ENCODE assay signal across 28 mouse cellular contexts in genomic region chr6:141960482-141960881, GRCm38 (mm10). TPM values are rescaled to one million over a fixed set of nuclear protein-coding genes. Genes with fewer than 3 reads are reported as not detected.
DNase-seq lines count a peak whose midpoint lies in the region; ATAC-seq and TF ChIP-seq lines count a peak whose summit lies in the region.
"Had no signal": no experiment of that assay in that cellular context is flagged by ENCODE, and none has a peak within 500 bp of the region (broad histone marks: within the 10 kb centered on the region; RNA-seq: fewer than 3 reads in every experiment).

No protein-coding gene starts in this region.

- no peak overlapping the region for H3K4me3 ChIP-seq in kidney, adult 2 months (ENCODE audit: insufficient read depth, low read depth, low read length)
- H3K4me3 ChIP-seq in liver, embryonic 16.5 days (ENCODE audit: low read depth, low read length) = no peak overlapping the region
- H3K4me3 ChIP-seq in liver, embryonic 12.5 days = no peak overlapping the region
- H3K4me3 ChIP-seq in lung, embryonic 14.5 days (ENCODE audit: low read depth, low read length) = no peak overlapping the region
- no peak overlapping the region for H3K4me3 ChIP-seq in midbrain, embryonic 11.5 days (ENCODE audit: low read depth, low read length)
- no peak overlapping the region for H3K4me3 ChIP-seq in midbrain, embryonic 16.5 days (ENCODE audit: low read depth, low read length)
- H3K4me3 ChIP-seq: embryonic facial prominence, embryonic 10.5 days; embryonic facial prominence, embryonic 12.5 days; forebrain, embryonic 13.5 days had no signal

- no peak for DNase-seq in kidney, adult 2 months
- no peak for DNase-seq in kidney, adult 8-10 months
- DNase-seq in lung, embryonic 14.5 days = no peak
- no peak for DNase-seq in lung, adult 18-20 months
- peak; percentile 26 for DNase-seq in midbrain, embryonic 11.5 days (ENCODE audit: low spot score, missing footprints)
- DNase-seq: adrenal gland, adult 8-10 months; adrenal gland, postnatal 14 days; adrenal gland, postnatal 36 days; B cell, adult 2 months; cerebellum, adult 11-12 months; cerebellum, adult 2 months; cerebellum, adult 9-10 months; cerebellum, postnatal 10 days; cerebellum, postnatal 25 days had no signal

- no peaks in the 10 kb centered on the region; the same call in 1 of the 2 replicates for H3K4me1 ChIP-seq in kidney, adult 2 months (ENCODE audit: control insufficient read depth, insufficient read depth, low read length)
- H3K4me1 ChIP-seq in liver, embryonic 16.5 days (ENCODE audit: control insufficient read depth, low read depth, low read length) = no peaks in the 10 kb centered on the region
- H3K4me1 ChIP-seq in liver, embryonic 12.5 days = no peaks in the 10 kb centered on the region
- H3K4me1 ChIP-seq in lung, embryonic 14.5 days (ENCODE audit: insufficient read depth) = no peaks in the 10 kb centered on the region
- no peaks in the 10 kb centered on the region for H3K4me1 ChIP-seq in midbrain, embryonic 11.5 days (ENCODE audit: control insufficient read depth, insufficient read depth, low read length)
- no peaks in the 10 kb centered on the region for H3K4me1 ChIP-seq in midbrain, embryonic 16.5 days (ENCODE audit: control insufficient read depth, insufficient read depth, low read length)
- H3K4me1 ChIP-seq: embryonic facial prominence, embryonic 10.5 days; embryonic facial prominence, embryonic 12.5 days; forebrain, embryonic 13.5 days had no signal

- no peaks in the 10 kb centered on the region for H3K27me3 ChIP-seq in kidney, adult 2 months (replicated peaks; ENCODE audit: control insufficient read depth, insufficient read depth, low read length)
- no peaks in the 10 kb centered on the region for H3K27me3 ChIP-seq in liver, embryonic 16.5 days (ENCODE audit: control insufficient read depth, insufficient read depth, low read depth, low read length)
- no peaks in the 10 kb centered on the region for H3K27me3 ChIP-seq in liver, embryonic 12.5 days (replicated peaks)
- H3K27me3 ChIP-seq in lung, embryonic 14.5 days (ENCODE audit: insufficient read depth, low read length) = no peaks in the 10 kb centered on the region
- no peaks in the 10 kb centered on the region for H3K27me3 ChIP-seq in midbrain, embryonic 11.5 days (ENCODE audit: control insufficient read depth, insufficient read depth, low read length)
- no peaks in the 10 kb centered on the region for H3K27me3 ChIP-seq in midbrain, embryonic 16.5 days (ENCODE audit: control insufficient read depth, insufficient read depth, low read depth, low read length)
- H3K27me3 ChIP-seq: CH12.LX; embryonic facial prominence, embryonic 12.5 days; forebrain, embryonic 13.5 days; Patski had no signal

- no peak for TF ChIP-seq CTCF in kidney, adult 2 months (conservative IDR thresholded peaks at IDR 0.05; ENCODE audit: insufficient read depth, insufficient read length, low read depth, low read length)
- TF ChIP-seq CTCF in lung, embryonic 14.5 days (IDR thresholded peaks at IDR 0.05; ENCODE audit: low read depth) = no peak

- peak; percentile 71 for ATAC-seq in liver, embryonic 16.5 days (ENCODE audit: low read depth)
- ATAC-seq in liver, embryonic 12.5 days = no peak
- ATAC-seq in lung, embryonic 14.5 days (ENCODE audit: insufficient read depth) = peak; percentile 49; the same call in 1 of the 2 replicates
- no peak for ATAC-seq in midbrain, embryonic 11.5 days (ENCODE audit: low FRiP score)
- no peak for ATAC-seq in midbrain, embryonic 16.5 days
- ATAC-seq: activated CD4-positive, CD25-positive, alpha-beta regulatory T cell, adult 4 months; CD4-positive, CD25-positive, alpha-beta regulatory T cell, adult 4 months; forebrain, embryonic 13.5 days; Patski had no signal

- H3K27ac ChIP-seq in kidney, adult 2 months (ENCODE audit: insufficient read depth, low read depth, low read length) = peak overlapping the region; percentile 9; the same call in 1 of the 2 replicates
- peak overlapping the region; percentile 44; the same call in 1 of the 2 replicates for H3K27ac ChIP-seq in liver, embryonic 16.5 days (ENCODE audit: low read length)
- H3K27ac ChIP-seq in liver, embryonic 12.5 days = no peak overlapping the region
- no peak overlapping the region for H3K27ac ChIP-seq in lung, embryonic 14.5 days (ENCODE audit: low read depth)
- H3K27ac ChIP-seq in midbrain, embryonic 11.5 days (ENCODE audit: low read depth, low read length) = no peak overlapping the region
- no peak overlapping the region for H3K27ac ChIP-seq in midbrain, embryonic 16.5 days (ENCODE audit: low read length)
- H3K27ac ChIP-seq: embryonic facial prominence, embryonic 10.5 days; embryonic facial prominence, embryonic 12.5 days; forebrain, embryonic 13.5 days had no signal

- H3K9me3 ChIP-seq in liver, embryonic 16.5 days (replicated peaks; ENCODE audit: control insufficient read depth, low read length) = no peaks in the 10 kb centered on the region; the same call in 1 of the 2 replicates
- H3K9me3 ChIP-seq in liver, embryonic 12.5 days (replicated peaks) = 0 out of 2 replicates have a peak, but pooled peaks cover 5% of the 10 kb centered on the region
- no peaks in the 10 kb centered on the region for H3K9me3 ChIP-seq in lung, embryonic 14.5 days (ENCODE audit: low read depth, low read length)
- H3K9me3 ChIP-seq in midbrain, embryonic 11.5 days (ENCODE audit: control insufficient read depth, low read length) = no peaks in the 10 kb centered on the region
- no peaks in the 10 kb centered on the region for H3K9me3 ChIP-seq in midbrain, embryonic 16.5 days (replicated peaks; ENCODE audit: control insufficient read depth, low read length, poor library complexity, severe bottlenecking)
- H3K9me3 ChIP-seq: embryonic facial prominence, embryonic 10.5 days; embryonic facial prominence, embryonic 12.5 days; forebrain, embryonic 13.5 days; G1E had no signal

- H3K4me2 ChIP-seq in liver, embryonic 16.5 days (ENCODE audit: low read depth, low read length) = no peak overlapping the region
- no peak overlapping the region for H3K4me2 ChIP-seq in liver, embryonic 12.5 days
- no peak overlapping the region for H3K4me2 ChIP-seq in lung, embryonic 14.5 days
- H3K4me2 ChIP-seq in midbrain, embryonic 11.5 days = no peak overlapping the region
- H3K4me2 ChIP-seq in midbrain, embryonic 16.5 days (ENCODE audit: low read length) = no peak overlapping the region
- H3K4me2 ChIP-seq: embryonic facial prominence, embryonic 12.5 days; forebrain, embryonic 13.5 days had no signal

- no peak overlapping the region for H3K9ac ChIP-seq in liver, embryonic 16.5 days (ENCODE audit: low read depth, low read length)
- H3K9ac ChIP-seq in liver, embryonic 12.5 days = no peak overlapping the region
- no peak overlapping the region for H3K9ac ChIP-seq in lung, embryonic 14.5 days
- H3K9ac ChIP-seq in midbrain, embryonic 11.5 days (ENCODE audit: low read length) = no peak overlapping the region
- H3K9ac ChIP-seq in midbrain, embryonic 16.5 days (ENCODE audit: low read depth, low read length) = no peak overlapping the region
- H3K9ac ChIP-seq: embryonic facial prominence, embryonic 12.5 days; forebrain, embryonic 13.5 days had no signal

- WGBS in kidney, adult 2 months = 61% methylated on average over 5 of the region's 5 CpGs
- 54% methylated on average over 5 of the region's 5 CpGs for WGBS in liver, embryonic 16.5 days (ENCODE audit: insufficient replicate concordance)
- 60% methylated on average over 5 of the region's 5 CpGs for WGBS in liver, embryonic 12.5 days (ENCODE audit: insufficient replicate concordance)
- WGBS in lung, embryonic 14.5 days = 33% methylated on average over 5 of the region's 5 CpGs
- 79% methylated on average over 5 of the region's 5 CpGs for WGBS in midbrain, embryonic 11.5 days
- 78% methylated on average over 5 of the region's 5 CpGs for WGBS in midbrain, embryonic 16.5 days

- no peaks in the 10 kb centered on the region for H3K36me3 ChIP-seq in kidney, adult 2 months (ENCODE audit: control insufficient read depth, insufficient read depth, low read length)
- H3K36me3 ChIP-seq in liver, embryonic 16.5 days (ENCODE audit: control insufficient read depth, insufficient read depth) = no peaks in the 10 kb centered on the region
- H3K36me3 ChIP-seq in liver, embryonic 12.5 days = no peaks in the 10 kb centered on the region
- H3K36me3 ChIP-seq in lung, embryonic 14.5 days (ENCODE audit: insufficient read depth) = no peaks in the 10 kb centered on the region
- no peaks in the 10 kb centered on the region for H3K36me3 ChIP-seq in midbrain, embryonic 11.5 days (ENCODE audit: control insufficient read depth, insufficient read depth, low read length)
- H3K36me3 ChIP-seq in midbrain, embryonic 16.5 days (ENCODE audit: control insufficient read depth, insufficient read depth, low read length) = no peaks in the 10 kb centered on the region
- H3K36me3 ChIP-seq: embryonic facial prominence, embryonic 10.5 days; embryonic facial prominence, embryonic 12.5 days; G1E had no signal

- no peak for TF ChIP-seq POLR2A in kidney, adult 2 months (IDR thresholded peaks at IDR 0.05; ENCODE audit: low read depth, low read length)

RNA-seq across cellular contexts. Expression of gene Slco1a1, which starts 13.7 kb away (rescaled TPM):
- polyA plus RNA-seq in kidney, adult 2 months (2012; rRNA removed) = not detected in 2 replicates
- not detected in 2 replicates for polyA plus RNA-seq in liver, embryonic 16.5 days (2015; fragmentation: Nextera tagmentation; extraction: Ambion mirVana)
- polyA plus RNA-seq in liver, embryonic 12.5 days (2016; fragmentation: Nextera tagmentation; extraction: Ambion mirVana) = not detected in 2 replicates
- not detected in 2 replicates for polyA plus RNA-seq in lung, embryonic 14.5 days (2014; fragmentation: Nextera tagmentation; extraction: Ambion mirVana)
- not detected in 2 replicates for polyA plus RNA-seq in midbrain, embryonic 11.5 days (2014; fragmentation: Nextera tagmentation; extraction: Ambion mirVana)
- not detected in 2 replicates for polyA plus RNA-seq in midbrain, embryonic 16.5 days (2015; fragmentation: Nextera tagmentation; extraction: Ambion mirVana)
- polyA plus RNA-seq: activated CD4-positive, CD25-positive, alpha-beta regulatory T cell, adult 4 months; CD4-positive, CD25-positive, alpha-beta regulatory T cell, adult 4 months; cerebellum, adult 2 months; embryonic facial prominence, embryonic 10.5 days; embryonic facial prominence, embryonic 12.5 days; embryonic facial prominence, embryonic 14.5 days; forebrain, embryonic 11.5 days; forebrain, embryonic 13.5 days; G1E had no signal

RNA-seq across cellular contexts. Expression of gene Gm6614, which starts 50.7 kb away (rescaled TPM):
- 0.06 and 0.08 TPM in 2 replicates for polyA plus RNA-seq in kidney, adult 2 months (2012; rRNA removed)
- polyA plus RNA-seq in liver, embryonic 16.5 days (2015; fragmentation: Nextera tagmentation; extraction: Ambion mirVana) = not detected in 2 replicates
- not detected in 2 replicates for polyA plus RNA-seq in liver, embryonic 12.5 days (2016; fragmentation: Nextera tagmentation; extraction: Ambion mirVana)
- 0.08 TPM in 1 of 2 replicates, not detected in the other for polyA plus RNA-seq in lung, embryonic 14.5 days (2014; fragmentation: Nextera tagmentation; extraction: Ambion mirVana)
- polyA plus RNA-seq in midbrain, embryonic 11.5 days (2014; fragmentation: Nextera tagmentation; extraction: Ambion mirVana) = 0.08 TPM in 1 of 2 replicates, not detected in the other
- polyA plus RNA-seq in midbrain, embryonic 16.5 days (2015; fragmentation: Nextera tagmentation; extraction: Ambion mirVana) = not detected in 2 replicates
- polyA plus RNA-seq: activated CD4-positive, CD25-positive, alpha-beta regulatory T cell, adult 4 months; CD4-positive, CD25-positive, alpha-beta regulatory T cell, adult 4 months; cerebellum, adult 2 months; cortical plate, adult 2 months; embryonic facial prominence, embryonic 12.5 days; embryonic facial prominence, embryonic 14.5 days; forebrain, embryonic 11.5 days; forebrain, embryonic 13.5 days; G1E had no signal

Comparison
In these comparisons a context has a peak if more than half of its experiments do, and no peak if none do; other contexts are left out.
1. H3K27ac ChIP-seq: peak in kidney, adult 2 months (single experiment) and liver, embryonic 16.5 days (single experiment); none in liver, embryonic 12.5 days (single experiment), lung, embryonic 14.5 days (single experiment), midbrain, embryonic 11.5 days (single experiment) and midbrain, embryonic 16.5 days (single experiment).
2. ATAC-seq: peak in liver, embryonic 16.5 days (single experiment) and lung, embryonic 14.5 days (single experiment); none in liver, embryonic 12.5 days (single experiment), midbrain, embryonic 11.5 days (single experiment) and midbrain, embryonic 16.5 days (single experiment).